Mouse (Mus musculus) heart, embryonic 10.5 days (tissue): ENCODE data around the gene Abcf1. TPM values are rescaled to one million over a fixed set of nuclear protein-coding genes. Genes with fewer than 3 reads are reported as not detected.

Source experiments
- DNase-seq: peaks from one replicate; pipeline ENCODE4 v3.0.0-alpha.2; 2017; ENCODE audit warnings: low spot score
- H3K27ac ChIP-seq: fragments of 300-500 bp; sonication (generic); 2 replicates; pipeline ENCODE4 v1.5.1; 2016; ENCODE audit warnings: mild to moderate bottlenecking
- H3K27me3 ChIP-seq: fragments of 300-500 bp; sonication (generic); 2 replicates; pipeline ENCODE4 v1.6.1; 2016; ENCODE audit warnings: mild to moderate bottlenecking; ENCODE audit not compliant: poor library complexity, insufficient read depth, severe bottlenecking
- H3K36me3 ChIP-seq: fragments of 300-500 bp; sonication (generic); 2 replicates; pipeline ENCODE4 v1.6.1; 2016; ENCODE audit warnings: mild to moderate bottlenecking, moderate library complexity
- H3K4me1 ChIP-seq: fragments of 300-500 bp; sonication (generic); 2 replicates; pipeline ENCODE4 v1.6.1; 2016; ENCODE audit warnings: mild to moderate bottlenecking
- H3K4me3 ChIP-seq: fragments of 300-500 bp; sonication (generic); 2 replicates; pipeline ENCODE4 v1.5.1; 2016; ENCODE audit warnings: mild to moderate bottlenecking, moderate library complexity
- H3K9me3 ChIP-seq: fragments of 300-500 bp; sonication (generic); 2 replicates; pipeline ENCODE4 v1.6.1; 2016; ENCODE audit warnings: mild to moderate bottlenecking, moderate library complexity
- WGBS: fragments of 180-500 bp; shearing (Covaris S2); methylation state at CpG from one replicate; pipeline ENCODE4 v1.1.7; 2016; 5-methylcytosine and 5-hydroxymethylcytosine counted together
- polyA plus RNA-seq: library from polyadenylated mRNA; unstranded; fragments of >200 nt; fragmentation: Nextera tagmentation; extraction: Ambion mirVana; gene quantifications from 2 replicates; pipeline ENCODE4 v1.2.1, GENCODE M21; 2016

Abcf1 gene
- polyA plus RNA-seq, 1 experiment from 2014 or later, result 81.8 TPM

- Histone ChIP-seq H3K4me3 (no peak overlapping the region), H3K36me3 (peaks cover 52% of the 10 kb centered on the region), H3K27me3 (no peaks in the 10 kb centered on the region), H3K27ac (no peak overlapping the region), H3K4me1 (peaks cover 20% of the 10 kb centered on the region), H3K9me3 (no peaks in the 10 kb centered on the region)
- no peak for DNase-seq
- WGBS, result 91% methylated on average over 4 of the region's 4 CpGs
Measured at GRCm38 (mm10) chr17:35923281-35923680, 46.3 kb downstream of the Abcf1 start.

GRCm38 (mm10) chr17:35922566-35922965 lies 47.0 kb downstream of the Abcf1 start:
- no peak for DNase-seq
- H3K27me3 ChIP-seq, result no peaks in the 10 kb centered on the region
- peaks cover 47% of the 10 kb centered on the region for H3K36me3 ChIP-seq

GRCm38 (mm10) chr17:35921710-35922109 lies 47.9 kb downstream of the Abcf1 start:
- Histone ChIP-seq H3K27me3 (no peaks in the 10 kb centered on the region), H3K27ac (no peak overlapping the region), H3K4me3 (no peak overlapping the region), H3K9me3 (no peaks in the 10 kb centered on the region), H3K4me1 (peaks cover 19% of the 10 kb centered on the region), H3K36me3 (peaks cover 47% of the 10 kb centered on the region)
- WGBS, result 78% methylated on average over 4 of the region's 4 CpGs
- DNase-seq, result no peak

More at GRCm38 (mm10) chr17:35922566-35922965, 47.0 kb downstream of the Abcf1 start:
- Histone ChIP-seq H3K4me3 (no peak overlapping the region), H3K4me1 (peaks cover 20% of the 10 kb centered on the region), H3K9me3 (no peaks in the 10 kb centered on the region), H3K27ac (no peak overlapping the region)
- 89% methylated on average over 3 of the region's 3 CpGs for WGBS

- Histone ChIP-seq H3K27ac (peak overlapping the region; percentile 44; the same call in 1 of the 2 replicates), H3K4me1 (peaks cover 16% of the 10 kb centered on the region), H3K27me3 (no peaks in the 10 kb centered on the region), H3K4me3 (no peak overlapping the region), H3K9me3 (no peaks in the 10 kb centered on the region), H3K36me3 (peaks cover 40% of the 10 kb centered on the region)
- no peak for DNase-seq
- 80% methylated on average over 5 of the region's 5 CpGs for WGBS
Measured at GRCm38 (mm10) chr17:35920862-35921562, 48.5 kb downstream of the Abcf1 start.

GRCm38 (mm10) chr17:35920384-35920783 lies 49.2 kb downstream of the Abcf1 start:
- H3K4me3 ChIP-seq, result 0 out of 2 replicates have a peak overlapping the region, but pooled peaks have one; percentile 80
- H3K36me3 ChIP-seq, result peaks cover 36% of the 10 kb centered on the region
- H3K27ac ChIP-seq, result peak overlapping the region; percentile 44; the same call in 1 of the 2 replicates
- no peak for DNase-seq
- WGBS, result 60% methylated on average over 1 of the region's 1 CpGs
- H3K27me3 ChIP-seq, result no peaks in the 10 kb centered on the region
- H3K4me1 ChIP-seq, result peaks cover 18% of the 10 kb centered on the region
- H3K9me3 ChIP-seq, result no peaks in the 10 kb centered on the region

- Histone ChIP-seq H3K36me3 (peaks cover 31% of the 10 kb centered on the region), H3K27ac (peak overlapping the region; percentile 98), H3K4me1 (peaks cover 23% of the 10 kb centered on the region), H3K27me3 (no peaks in the 10 kb centered on the region), H3K4me3 (peak overlapping the region; percentile 80), H3K9me3 (no peaks in the 10 kb centered on the region)
- no peak for DNase-seq
- WGBS, result 45% methylated on average over 6 of the region's 6 CpGs
Measured at GRCm38 (mm10) chr17:35919864-35920301, 49.7 kb downstream of the Abcf1 start.

GRCm38 (mm10) chr17:35919060-35919715 lies 50.4 kb downstream of the Abcf1 start:
- peak; percentile 97 for DNase-seq
- Histone ChIP-seq H3K27me3 (no peaks in the 10 kb centered on the region), H3K4me1 (peaks cover 25% of the 10 kb centered on the region), H3K27ac (peak overlapping the region; percentile 98), H3K36me3 (peaks cover 29% of the 10 kb centered on the region), H3K9me3 (no peaks in the 10 kb centered on the region), H3K4me3 (peak overlapping the region; percentile 80)
- WGBS, result 17% methylated on average over 7 of the region's 7 CpGs

- Histone ChIP-seq H3K27ac (peak overlapping the region; percentile 98), H3K4me1 (peaks cover 25% of the 10 kb centered on the region), H3K4me3 (peak overlapping the region; percentile 80), H3K36me3 (peaks cover 27% of the 10 kb centered on the region), H3K27me3 (no peaks in the 10 kb centered on the region), H3K9me3 (no peaks in the 10 kb centered on the region)
- no peak for DNase-seq
- under 1% methylated on average over 11 of the region's 11 CpGs for WGBS
Measured at GRCm38 (mm10) chr17:35918276-35919059, 51.1 kb downstream of the Abcf1 start.

GRCm38 (mm10) chr17:35917463-35918251 lies 51.9 kb downstream of the Abcf1 start:
- no peak for DNase-seq
- Histone ChIP-seq H3K27me3 (no peaks in the 10 kb centered on the region), H3K27ac (peak overlapping the region; percentile 98), H3K4me1 (peaks cover 25% of the 10 kb centered on the region), H3K4me3 (peak overlapping the region; percentile 80), H3K9me3 (no peaks in the 10 kb centered on the region), H3K36me3 (peaks cover 28% of the 10 kb centered on the region)
- under 1% methylated on average over 13 of the region's 13 CpGs for WGBS

GRCm38 (mm10) chr17:35917143-35917462 lies 52.5 kb downstream of the Abcf1 start:
- peaks cover 25% of the 10 kb centered on the region for H3K4me1 ChIP-seq
- DNase-seq, result no peak
- 1% methylated on average over 8 of the region's 8 CpGs for WGBS

GRCm38 (mm10) chr17:35916297-35917142 lies 53.0 kb downstream of the Abcf1 start, which contains the start of the genes Mrps18b and Ppp1r10:
Mrps18b (minus strand) TSS chr17:35916389.
Ppp1r10 (plus strand) TSS chr17:35916434.
- 1% methylated on average over 83 of the region's 83 CpGs for WGBS
- Histone ChIP-seq H3K9me3 (no peaks in the 10 kb centered on the region), H3K36me3 (peaks cover 36% of the 10 kb centered on the region), H3K27me3 (no peaks in the 10 kb centered on the region), H3K4me1 (peaks cover 25% of the 10 kb centered on the region), H3K4me3 (peak within 1 kb of the TSS; percentile 80), H3K27ac (peak within 1 kb of the TSS; percentile 98)
- DNase-seq, result peak; percentile 100

More at GRCm38 (mm10) chr17:35917143-35917462, 52.5 kb downstream of the Abcf1 start:
- peak overlapping the region; percentile 80 for H3K4me3 ChIP-seq
- H3K27me3 ChIP-seq, result no peaks in the 10 kb centered on the region
- H3K9me3 ChIP-seq, result no peaks in the 10 kb centered on the region
- peak overlapping the region; percentile 98 for H3K27ac ChIP-seq
- H3K36me3 ChIP-seq, result peaks cover 33% of the 10 kb centered on the region
